Mouse (Mus musculus): ENCODE results near the gene Gm49322.

DNA sequence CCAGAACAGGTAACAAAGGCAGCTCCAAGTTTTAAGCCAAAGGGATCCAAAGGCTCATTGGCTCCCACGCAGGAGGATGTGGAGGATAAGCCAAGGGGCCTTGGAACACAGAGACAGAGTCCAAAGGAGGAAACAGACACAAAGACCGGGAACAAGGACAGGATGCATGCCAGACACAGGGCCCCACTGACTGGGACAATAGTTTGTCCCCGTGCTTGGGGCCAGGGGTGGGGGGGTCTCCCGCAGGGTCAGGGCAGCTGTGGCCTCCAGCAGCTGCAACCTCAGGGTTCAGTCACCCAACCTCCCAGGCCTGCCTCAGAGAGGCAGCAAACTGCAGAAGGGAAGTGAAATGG lies 18.5 kb upstream of the Gm49322 start:
- TF ChIP-seq MYC (IDR thresholded peaks at IDR 0.05; ENCODE audit: low read depth, low read length) (no peak), ETS1 (conservative IDR thresholded peaks at IDR 0.05; ENCODE audit: low read depth, low read length) (no peak), CTCF (conservative IDR thresholded peaks at IDR 0.05 in 1 of 2, IDR thresholded peaks at IDR 0.05 in 1 of 2; ENCODE audit: low read depth in 2 of 2, low read length in 2 of 2) (no peak), MAZ (IDR thresholded peaks at IDR 0.05; ENCODE audit: low read depth, low read length) (no peak), ZC3H11A (IDR thresholded peaks at IDR 0.05; ENCODE audit: low read depth, low read length) (no peak), SIN3A (IDR thresholded peaks at IDR 0.05; ENCODE audit: low read length) (no peak)

Data from CH12.LX (cell line).